Mouse (Mus musculus): ENCODE results near the gene Prss22.

The Prss22 gene

GRCm38 (mm10) chr17:23997901-23998300 is at the start of gene Prss22:
Prss22 (minus strand) TSS chr17:23998100.
- DNase-seq (ENCODE audit: low read depth, low spot score) = no peak

- no peak for DNase-seq (ENCODE audit: low read depth, low spot score)
These were observed 48.1 kb upstream of the Prss22 start for GRCm38 (mm10) chr17:24046026-24046425.

GRCm38 (mm10) chr17:24045608-24046007 is 47.7 kb upstream of the Prss22 start:
- no peak for DNase-seq (ENCODE audit: low read depth, low spot score)

- no peak for DNase-seq (ENCODE audit: low read depth, low spot score)
These were observed 46.6 kb upstream of the Prss22 start for GRCm38 (mm10) chr17:24044482-24044881.

GRCm38 (mm10) chr17:24037844-24038243 is 39.9 kb upstream of the Prss22 start, which contains the start of gene Prss27:
Prss27 (plus strand) TSS chr17:24038144.
- DNase-seq (ENCODE audit: low read depth, low spot score) = no peak

GRCm38 (mm10) chr17:24037360-24037759 is 39.5 kb upstream of the Prss22 start:
- DNase-seq (ENCODE audit: low read depth, low spot score) = no peak

GRCm38 (mm10) chr17:24036954-24037353 is 39.1 kb upstream of the Prss22 start:
- DNase-seq (ENCODE audit: low read depth, low spot score) = no peak

GRCm38 (mm10) chr17:24035087-24035486 is 37.2 kb upstream of the Prss22 start:
- no peak for DNase-seq (ENCODE audit: low read depth, low spot score)

GRCm38 (mm10) chr17:24030551-24030950 is 32.7 kb upstream of the Prss22 start:
- no peak for DNase-seq (ENCODE audit: low read depth, low spot score)

GRCm38 (mm10) chr17:24029477-24029876 is 31.6 kb upstream of the Prss22 start:
- no peak for DNase-seq (ENCODE audit: low read depth, low spot score)

GRCm38 (mm10) chr17:24021375-24022199 is 23.7 kb upstream of the Prss22 start:
- no peak for DNase-seq (ENCODE audit: low read depth, low spot score)

- no peak for DNase-seq (ENCODE audit: low read depth, low spot score)
These were observed 22.8 kb upstream of the Prss22 start for GRCm38 (mm10) chr17:24020696-24021095.

GRCm38 (mm10) chr17:24015727-24016126 is 17.8 kb upstream of the Prss22 start:
- no peak for DNase-seq (ENCODE audit: low read depth, low spot score)

GRCm38 (mm10) chr17:24014433-24014965 is 16.6 kb upstream of the Prss22 start:
- DNase-seq (ENCODE audit: low read depth, low spot score) = no peak

- no peak for DNase-seq (ENCODE audit: low read depth, low spot score)
These were observed 15.0 kb upstream of the Prss22 start for GRCm38 (mm10) chr17:24012921-24013320.

- no peak for DNase-seq (ENCODE audit: low read depth, low spot score)
These were observed 11.7 kb upstream of the Prss22 start for GRCm38 (mm10) chr17:24009617-24010016.

- no peak for DNase-seq (ENCODE audit: low read depth, low spot score)
These were observed 10.2 kb upstream of the Prss22 start for GRCm38 (mm10) chr17:24008105-24008504.

GRCm38 (mm10) chr17:24007391-24007790 is 9.5 kb upstream of the Prss22 start:
- DNase-seq (ENCODE audit: low read depth, low spot score) = no peak

- DNase-seq (ENCODE audit: low read depth, low spot score) = no peak
These were observed 9.0 kb upstream of the Prss22 start for GRCm38 (mm10) chr17:24006930-24007329.

- DNase-seq (ENCODE audit: low read depth, low spot score) = no peak
These were observed 7.1 kb upstream of the Prss22 start for GRCm38 (mm10) chr17:24005049-24005448.

GRCm38 (mm10) chr17:24004071-24004665 is 6.3 kb upstream of the Prss22 start:
- DNase-seq (ENCODE audit: low read depth, low spot score) = no peak

- no peak for DNase-seq (ENCODE audit: low read depth, low spot score)
These were observed 2.5 kb upstream of the Prss22 start for GRCm38 (mm10) chr17:24000404-24000803.

GRCm38 (mm10) chr17:23998383-23998782 is 483 bp upstream of the Prss22 start:
- DNase-seq (ENCODE audit: low read depth, low spot score) = no peak
